Mouse (Mus musculus) CH12.LX (cell line): ENCODE results near the gene Ly6g6d. TPM values are rescaled to one million over a fixed set of nuclear protein-coding genes. Genes with fewer than 3 reads are reported as not detected.
A peak's percentile ranks its signal among the peaks of the same experiment; 100 is the strongest.

Experiments
- DNase-seq: peaks from one replicate; pipeline ENCODE4 v3.0.0-alpha.2; 2013; ENCODE audit errors: extremely low read depth
- H3K27ac ChIP-seq: 2 replicates; pipeline ENCODE4 v1.5.1; 2012; ENCODE audit warnings: low read depth, mild to moderate bottlenecking, control low read depth, moderate library complexity; ENCODE audit not compliant: insufficient read depth
- H3K27me3 ChIP-seq: replicated peaks from 2 replicates; pipeline ENCODE3; 2012; ENCODE audit warnings: inconsistent platforms
- H3K36me3 ChIP-seq, 2 experiments: replicated peaks in 1 of 2; 2 replicates each; pipeline versions ENCODE3 to v1.6.1; 2012; ENCODE audit warnings: inconsistent platforms in 1 of 2, low read length in 1 of 2, mild to moderate bottlenecking in 1 of 2, mixed read lengths in 1 of 2, moderate library complexity in 1 of 2; ENCODE audit not compliant: control insufficient read depth in 1 of 2, insufficient read depth in 1 of 2
- H3K4me1 ChIP-seq, 2 experiments: 2 replicates each; pipeline ENCODE4 v1.6.1; 2012; ENCODE audit warnings: inconsistent platforms in 1 of 2, moderate library complexity in 1 of 2; ENCODE audit not compliant: insufficient read depth in 2 of 2, control insufficient read depth in 1 of 2
- H3K4me2 ChIP-seq: 2 replicates; pipeline ENCODE4 v1.6.1; 2012; ENCODE audit warnings: low read depth, mild to moderate bottlenecking, control low read depth; ENCODE audit not compliant: poor library complexity, insufficient read depth, severe bottlenecking
- H3K4me3 ChIP-seq, 3 experiments: fragments of 150-350 bp in 1 of 3; sonication (generic) in 1 of 3; replicated peaks in 1 of 3; 2 replicates each; pipeline versions ENCODE3 to v1.5.1; 2011 to 2012; ENCODE audit warnings: low read depth in 2 of 3, low read length in 2 of 3, mild to moderate bottlenecking in 2 of 3, moderate library complexity in 2 of 3, control low read depth in 1 of 3, improper control_type of control experiment in 1 of 3, inconsistent platforms in 1 of 3, mixed read lengths in 1 of 3; ENCODE audit not compliant: poor library complexity in 1 of 3
- H3K79me2 ChIP-seq: replicated peaks from 2 replicates; pipeline ENCODE4 v1.6.1; 2012; ENCODE audit warnings: mild to moderate bottlenecking, moderate library complexity; ENCODE audit not compliant: control insufficient read depth, poor library complexity, insufficient read depth, severe bottlenecking; ENCODE audit errors: extremely low read depth
- H3K9ac ChIP-seq: 2 replicates; pipeline ENCODE4 v1.6.1; 2012; ENCODE audit warnings: low read depth, mild to moderate bottlenecking, control low read depth, moderate library complexity; ENCODE audit not compliant: insufficient read depth
- H3K9me3 ChIP-seq: replicated peaks from 2 replicates; pipeline ENCODE3; 2012; ENCODE audit warnings: low read length, inconsistent platforms, mixed read lengths
- BHLHE40 ChIP-seq: IDR thresholded peaks from 2 replicates; pipeline ENCODE4 v1.6.1; 2011; ENCODE audit warnings: mild to moderate bottlenecking, low read depth, low read length, improper control_type of control experiment
- CHD2 ChIP-seq: IDR thresholded peaks from 2 replicates; pipeline ENCODE4 v1.6.1; 2011; ENCODE audit warnings: low read length, improper control_type of control experiment
- CTCF ChIP-seq, 2 experiments: IDR thresholded peaks in 1 of 2; conservative IDR thresholded peaks in 1 of 2; 2 replicates each; pipeline ENCODE4 v1.5.1; 2011 to 2012; ENCODE audit warnings: low read depth in 2 of 2, low read length in 2 of 2, improper control_type of control experiment in 1 of 2, inconsistent platforms in 1 of 2, mild to moderate bottlenecking in 1 of 2, moderate library complexity in 1 of 2
- E2F4 ChIP-seq: IDR thresholded peaks from 2 replicates; pipeline ENCODE4 v1.6.1; 2011; ENCODE audit warnings: low read depth, low read length, improper control_type of control experiment; ENCODE audit not compliant: insufficient replicate concordance
- ELF1 ChIP-seq: IDR thresholded peaks from 2 replicates; pipeline ENCODE4 v1.6.1; 2014; ENCODE audit warnings: low read depth, mild to moderate bottlenecking, inconsistent platforms, low read length, improper control_type of control experiment
- EP300 ChIP-seq: IDR thresholded peaks from 2 replicates; pipeline ENCODE4 v1.6.1; 2011; ENCODE audit warnings: low read length, improper control_type of control experiment
- ETS1 ChIP-seq: conservative IDR thresholded peaks from 2 replicates; pipeline ENCODE4 v1.6.1; 2012; ENCODE audit warnings: low read depth, mild to moderate bottlenecking, inconsistent platforms, low read length, improper control_type of control experiment, moderate library complexity
- GABPA ChIP-seq: IDR thresholded peaks from 2 replicates; pipeline ENCODE4 v1.6.1; 2012; ENCODE audit warnings: low read depth, low read length, improper control_type of control experiment, inconsistent platforms; ENCODE audit not compliant: insufficient replicate concordance
- HCFC1 ChIP-seq: IDR thresholded peaks from 2 replicates; pipeline ENCODE4 v1.6.1; 2012; ENCODE audit warnings: low read depth, mild to moderate bottlenecking, inconsistent platforms, low read length, improper control_type of control experiment
- IRF4 ChIP-seq: IDR thresholded peaks from 2 replicates; pipeline ENCODE4 v1.6.1; 2014; ENCODE audit warnings: low read depth, mild to moderate bottlenecking, inconsistent platforms, low read length, improper control_type of control experiment
- JUN ChIP-seq: IDR thresholded peaks from 2 replicates; pipeline ENCODE4 v1.6.1; 2011; ENCODE audit warnings: low read depth, mild to moderate bottlenecking, low read length, improper control_type of control experiment, moderate library complexity; ENCODE audit not compliant: insufficient read depth
- JUND ChIP-seq: conservative IDR thresholded peaks from 2 replicates; pipeline ENCODE4 v1.6.1; 2011; ENCODE audit warnings: low read depth, low read length, improper control_type of control experiment
- MAFK ChIP-seq: IDR thresholded peaks from 2 replicates; pipeline ENCODE4 v1.6.1; 2011; ENCODE audit warnings: low read length, improper control_type of control experiment; ENCODE audit not compliant: insufficient replicate concordance
- MAX ChIP-seq: IDR thresholded peaks from 2 replicates; pipeline ENCODE4 v1.6.1; 2011; ENCODE audit warnings: low read length, improper control_type of control experiment
- MAZ ChIP-seq: IDR thresholded peaks from 2 replicates; pipeline ENCODE4 v1.6.1; 2012; ENCODE audit warnings: low read depth, mild to moderate bottlenecking, inconsistent platforms, low read length, improper control_type of control experiment, moderate library complexity
- MEF2A ChIP-seq: IDR thresholded peaks from 2 replicates; pipeline ENCODE4 v1.6.1; 2014; ENCODE audit warnings: low read depth, mild to moderate bottlenecking, inconsistent platforms, low read length, improper control_type of control experiment, borderline replicate concordance
- MXI1 ChIP-seq: IDR thresholded peaks from 2 replicates; pipeline ENCODE4 v1.6.1; 2011; ENCODE audit warnings: mild to moderate bottlenecking, low read depth, low read length, improper control_type of control experiment
- MYC ChIP-seq: IDR thresholded peaks from 2 replicates; pipeline ENCODE4 v1.6.1; 2011; ENCODE audit warnings: low read depth, mild to moderate bottlenecking, improper control_type of control experiment, low read length
- NRF1 ChIP-seq: IDR thresholded peaks from 2 replicates; pipeline ENCODE4 v1.6.1; 2014; ENCODE audit warnings: low read depth, mild to moderate bottlenecking, inconsistent platforms, low read length, improper control_type of control experiment, moderate library complexity
- POLR2A ChIP-seq: IDR thresholded peaks from 2 replicates; pipeline ENCODE4 v1.6.1; 2011; ENCODE audit warnings: low read depth, mild to moderate bottlenecking, improper control_type of control experiment, low read length
- RAD21 ChIP-seq: IDR thresholded peaks from 2 replicates; pipeline ENCODE4 v1.6.1; 2011; ENCODE audit warnings: low read depth, mild to moderate bottlenecking, low read length, improper control_type of control experiment, moderate library complexity
- RCOR1 ChIP-seq: conservative IDR thresholded peaks from 2 replicates; pipeline ENCODE4 v1.6.1; 2012; ENCODE audit warnings: low read depth, mild to moderate bottlenecking, inconsistent platforms, low read length, improper control_type of control experiment
- SIN3A ChIP-seq: IDR thresholded peaks from 2 replicates; pipeline ENCODE4 v1.6.1; 2012; ENCODE audit warnings: low read length, improper control_type of control experiment, inconsistent platforms
- TBP ChIP-seq: conservative IDR thresholded peaks from 2 replicates; pipeline ENCODE4 v1.6.1; 2011; ENCODE audit warnings: low read depth, low read length, improper control_type of control experiment
- TCF12 ChIP-seq: IDR thresholded peaks from 2 replicates; pipeline ENCODE4 v1.6.1; 2014; ENCODE audit warnings: low read depth, mild to moderate bottlenecking, inconsistent platforms, low read length, improper control_type of control experiment
- UBTF ChIP-seq: IDR thresholded peaks from 2 replicates; pipeline ENCODE4 v1.6.1; 2012; ENCODE audit warnings: low read depth, mild to moderate bottlenecking, inconsistent platforms, low read length, improper control_type of control experiment, moderate library complexity
- ZC3H11A ChIP-seq: IDR thresholded peaks from 2 replicates; pipeline ENCODE4 v1.6.1; 2012; ENCODE audit warnings: low read depth, mild to moderate bottlenecking, inconsistent platforms, low read length, improper control_type of control experiment
- ZKSCAN1 ChIP-seq: IDR thresholded peaks from 2 replicates; pipeline ENCODE4 v1.6.1; 2012; ENCODE audit warnings: low read depth, inconsistent platforms, low read length, improper control_type of control experiment, borderline replicate concordance
- ZMIZ1 ChIP-seq: IDR thresholded peaks from 2 replicates; pipeline ENCODE4 v1.6.1; 2012; ENCODE audit warnings: low read depth, mild to moderate bottlenecking, inconsistent platforms, low read length, improper control_type of control experiment
- ZNF384 ChIP-seq: IDR thresholded peaks from 2 replicates; pipeline ENCODE4 v1.6.1; 2012; ENCODE audit warnings: low read depth, low read length, improper control_type of control experiment, inconsistent platforms
- dilution Hi-C: fragments of 300-500 bp; cut with MboI; formaldehyde crosslinking; loops from 2 replicates; pipeline ENCODE4 v1.14.3; 2020; ENCODE audit warnings: low sequenced_read_pairs; ENCODE audit not compliant: extremely low pct_unique_long_range_greater_than_20kb, extremely low pct_ligation_motif_present
- in situ Hi-C: fragments of 300-500 bp; cut with MboI; formaldehyde crosslinking; loops from 3 replicates; pipeline ENCODE4 v1.14.3; 2019; ENCODE audit warnings: low sequenced_read_pairs, low pct_ligation_motif_present, low pct_unique_long_range_greater_than_20kb, mixed read lengths
- polyA plus RNA-seq: library from polyadenylated mRNA; unstranded; fragments of >175 nt; gene quantifications from 2 replicates; pipeline ENCODE4 v1.2.1, GENCODE M21; 2012; ENCODE audit warnings: low read depth; ENCODE audit not compliant: insufficient read length
- total RNA-seq, 2 experiments: library from RNA; depleted of rRNA; stranded (reverse); fragments of 300-350 nt in 1 of 2; fragments of >200 nt in 1 of 2; gene quantifications; 2 replicates each; pipeline ENCODE4 v1.2.3; 2012 to 2014

The Ly6g6d gene
- total and polyA plus RNA-seq, 3 experiments = 0.44 TPM; not detected in 2

DNA sequence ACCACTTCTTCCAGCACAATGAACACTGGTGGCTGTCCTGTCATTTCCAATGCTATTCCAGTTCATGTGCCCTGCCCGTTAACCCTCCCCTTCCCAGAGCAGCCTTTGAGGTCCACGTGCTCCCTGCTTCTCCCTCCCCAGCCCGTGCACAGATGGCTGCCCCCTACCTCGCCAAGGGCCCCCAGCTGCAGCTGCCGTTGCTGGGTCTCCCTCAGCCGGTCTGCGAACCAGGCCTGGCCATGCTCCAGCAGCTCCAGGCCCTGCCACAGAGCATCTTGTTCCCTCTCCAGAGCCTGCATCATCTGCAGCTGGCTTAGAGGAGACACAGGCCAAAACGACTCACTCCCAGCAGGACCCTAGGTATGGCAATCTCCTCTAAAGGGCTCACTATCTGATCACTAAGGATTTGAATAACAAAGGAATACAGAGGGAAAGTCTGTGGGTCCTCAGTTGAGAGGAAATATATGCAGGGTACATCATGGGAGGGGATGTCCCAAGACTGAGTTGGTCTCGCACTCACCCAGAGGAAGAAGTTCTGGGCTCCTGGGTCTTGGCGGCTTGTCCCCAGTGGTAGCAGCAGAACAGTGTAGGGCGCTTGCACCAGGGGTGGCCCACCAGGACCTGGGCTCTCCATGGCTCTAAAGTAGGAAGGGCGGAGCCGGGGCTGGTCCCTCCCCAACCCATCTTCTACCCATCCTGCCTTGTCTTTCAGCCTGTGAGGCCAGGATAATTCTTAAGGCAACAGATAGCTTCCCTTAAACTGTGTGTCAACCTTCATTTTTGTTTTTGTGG lies 50.4 kb downstream of the Ly6g6d start, which contains the start of gene Sapcd1:
Sapcd1 (minus strand) TSS at position 740 of the 792 bp plus-strand sequence.
- Histone ChIP-seq H3K36me3 (peaks cover 4 to 61% of the 10 kb centered on the region in 2 experiments), H3K9ac (peak within 1 kb of the TSS; percentile 75), H3K9me3 (no peaks in the 10 kb centered on the region), H3K27me3 (no peaks in the 10 kb centered on the region), H3K4me3 (peak within 1 kb of the TSS; percentile 52 to 86 (median 58)), H3K4me2 (peak within 1 kb of the TSS; percentile 43), H3K79me2 (no peaks in the 10 kb centered on the region; the same call in none of the 2 replicates), H3K27ac (peak within 1 kb of the TSS; percentile 91), H3K4me1 (peaks cover 19 to 73% of the 10 kb centered on the region in 2 experiments)
- DNase-seq = peak; percentile 96
- TF ChIP-seq EP300 = no peak
- TF ChIP-seq MYC = 0 out of 2 replicates have a peak, but pooled peaks have one; percentile 8
- TF ChIP-seq MEF2A = no peak
- peak; percentile 81 for TF ChIP-seq TBP
- TF ChIP-seq TCF12 = 0 out of 2 replicates have a peak, but pooled peaks have one; percentile 1
- no peak for TF ChIP-seq HCFC1
- TF ChIP-seq MXI1 = no peak
- TF ChIP-seq ZKSCAN1 = no peak
- TF ChIP-seq MAFK = no peak
- TF ChIP-seq ZNF384 = no peak
- TF ChIP-seq RCOR1 = no peak
- TF ChIP-seq ELF1 = no peak; the same call in none of the 2 replicates
- peak; percentile 20; the same call in 1 of the 2 replicates for TF ChIP-seq BHLHE40
- peak; percentile 39; the same call in 1 of the 2 replicates for TF ChIP-seq MAX
- TF ChIP-seq E2F4 = no peak
- TF ChIP-seq POLR2A = peak; percentile 77
- no peak for TF ChIP-seq GABPA
- TF ChIP-seq UBTF = no peak
- TF ChIP-seq ETS1 = peak; percentile 14; the same call in 1 of the 2 replicates
- no peak for TF ChIP-seq JUN
- no peak for TF ChIP-seq SIN3A
- TF ChIP-seq ZC3H11A = no peak
- no peak for TF ChIP-seq CHD2
- no peak for TF ChIP-seq JUND
- TF ChIP-seq NRF1 = no peak
- TF ChIP-seq ZMIZ1 = no peak; the same call in 1 of the 2 replicates
- TF ChIP-seq IRF4 = peak; percentile 12; the same call in 1 of the 2 replicates
- TF ChIP-seq CTCF (conservative IDR thresholded peaks at IDR 0.05 in 1 of 2, IDR thresholded peaks at IDR 0.05 in 1 of 2; ENCODE audit: low read depth in 2 of 2, low read length in 2 of 2) = no peak; a peak in 1 of 4 replicates
- TF ChIP-seq RAD21 = no peak; the same call in 1 of the 2 replicates
- no peak for TF ChIP-seq MAZ
- dilution Hi-C loops = no loop called here
- in situ Hi-C loops = loop anchor here (10.0 kb wide), 1 partner anchor 87 kb away; the partner anchor contains the start of gene Ly6g5b
